In the genomic region with DNA sequence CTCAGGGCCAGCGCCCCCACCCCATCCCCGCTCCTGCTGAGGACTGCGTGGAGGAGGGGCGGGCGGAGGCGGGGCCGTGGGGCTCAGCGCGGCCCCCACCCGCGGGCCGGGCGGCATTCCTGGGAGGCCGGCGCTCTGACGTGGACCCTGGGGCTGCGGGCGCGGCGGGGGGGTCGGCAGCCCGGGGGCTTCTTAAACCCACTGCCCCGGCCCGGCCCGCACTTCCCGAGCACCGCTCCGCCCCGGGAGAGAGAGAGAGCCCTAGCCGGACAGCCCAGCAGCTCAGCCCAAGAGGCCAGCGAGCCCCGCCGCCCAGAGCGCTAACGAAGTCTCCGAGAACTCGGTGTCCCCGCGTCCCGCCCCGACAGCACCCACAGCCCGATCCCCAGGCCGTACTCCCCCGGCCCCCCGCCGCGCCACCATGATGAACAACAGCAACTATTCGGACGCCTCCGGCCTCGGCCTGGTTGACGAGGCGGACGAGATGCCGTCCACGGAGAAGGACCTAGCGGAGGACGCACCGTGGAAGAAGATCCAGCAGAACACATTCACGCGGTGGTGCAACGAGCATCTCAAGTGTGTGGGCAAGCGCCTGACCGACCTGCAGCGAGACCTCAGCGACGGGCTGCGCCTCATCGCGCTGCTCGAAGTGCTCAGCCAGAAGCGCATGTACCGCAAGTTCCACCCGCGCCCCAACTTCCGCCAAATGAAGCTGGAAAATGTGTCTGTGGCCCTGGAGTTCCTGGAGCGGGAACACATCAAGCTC, we compare ENCODE assay signal across 8 mouse cellular contexts. TPM values are rescaled to one million over a fixed set of nuclear protein-coding genes. Genes with fewer than 3 reads are reported as not detected.
A peak's percentile ranks its signal among the peaks of the same experiment; 100 is the strongest.
DNase-seq lines count a peak whose midpoint lies in the region; ATAC-seq and TF ChIP-seq lines count a peak whose summit lies in the region.

A gene (plus strand): TSS at position 219 of the 766 bp plus-strand sequence.

- peak; percentile 39 for ATAC-seq in heart, postnatal 0 days (ENCODE audit: insufficient read depth, low read depth)
- peak; percentile 25 for ATAC-seq in limb, embryonic 14.5 days (ENCODE audit: low FRiP score, low read depth)

- under 1% methylated on average over 61 of the region's 77 CpGs for WGBS in heart, postnatal 0 days
- under 1% methylated on average over 27 of the region's 77 CpGs for WGBS in limb, embryonic 14.5 days

- H3K36me3 ChIP-seq in E14TG2a.4 (ENCODE audit: insufficient read depth, low read length), result no peaks in the 10 kb centered on the region
- peaks cover 8% of the 10 kb centered on the region; the same call in 1 of the 2 replicates for H3K36me3 ChIP-seq in heart, postnatal 0 days (replicated peaks; ENCODE audit: control insufficient read depth, insufficient read depth, low read length)
- H3K36me3 ChIP-seq in limb, embryonic 14.5 days (ENCODE audit: control insufficient read depth, insufficient read depth, low read length), result peaks cover 3% of the 10 kb centered on the region

- peak within 1 kb of the TSS; percentile 82 for H3K9ac ChIP-seq in heart, postnatal 0 days (replicated peaks; ENCODE audit: low read depth, low read length)
- H3K9ac ChIP-seq in limb, embryonic 14.5 days (ENCODE audit: low read depth, low read length, severe bottlenecking), result peak within 1 kb of the TSS; percentile 58

- H3K27me3 ChIP-seq in E14TG2a.4 (ENCODE audit: insufficient read depth, low read length), result peaks cover 47% of the 10 kb centered on the region
- no peaks in the 10 kb centered on the region for H3K27me3 ChIP-seq in heart, postnatal 0 days (ENCODE audit: control insufficient read depth, insufficient read depth, low read length)
- H3K27me3 ChIP-seq in limb, embryonic 14.5 days (ENCODE audit: control insufficient read depth, insufficient read depth, low read length), result no peaks in the 10 kb centered on the region

- no peak for TF ChIP-seq EP300 in heart, postnatal 0 days (IDR thresholded peaks at IDR 0.05; ENCODE audit: low read depth)

- H3K4me3 ChIP-seq in E14TG2a.4 (replicated peaks; ENCODE audit: low read length), result peak within 1 kb of the TSS; percentile 73
- H3K4me3 ChIP-seq in embryonic fibroblast, embryonic 13.5 days (ENCODE audit: insufficient read depth, low read length), result peak within 1 kb of the TSS; percentile 62
- peak within 1 kb of the TSS; percentile 72 for H3K4me3 ChIP-seq in heart, postnatal 0 days (ENCODE audit: low read depth, low read length)
- peak within 1 kb of the TSS; percentile 59 for H3K4me3 ChIP-seq in limb, embryonic 14.5 days (replicated peaks; ENCODE audit: low read length)

- peak; percentile 87 for TF ChIP-seq POLR2A in embryonic fibroblast, embryonic 13.5 days (IDR thresholded peaks at IDR 0.05; ENCODE audit: low read depth, low read length)
- no peak for TF ChIP-seq POLR2A in limb, embryonic 14.5 days (IDR thresholded peaks at IDR 0.05; ENCODE audit: borderline replicate concordance, extremely low read depth, insufficient read depth, insufficient read length)

- no peaks in the 10 kb centered on the region for H3K9me3 ChIP-seq in E14TG2a.4 (ENCODE audit: low read length)
- H3K9me3 ChIP-seq in heart, postnatal 0 days (replicated peaks; ENCODE audit: control insufficient read depth, low read length), result no peaks in the 10 kb centered on the region
- no peaks in the 10 kb centered on the region for H3K9me3 ChIP-seq in limb, embryonic 14.5 days (ENCODE audit: control insufficient read depth, low read length)

- peak; percentile 88 for DNase-seq in NIH3T3 (ENCODE audit: low read depth)
- DNase-seq in heart, postnatal 0 days (ENCODE audit: low spot score), result peak; percentile 76
- DNase-seq in limb, embryonic 14.5 days (ENCODE audit: low spot score), result peak; percentile 53
- peak; percentile 4 to 7 for DNase-seq in natural killer cell, adult 2 months (ENCODE audit: low spot score in 2 of 2)
- no peak for DNase-seq in c-Kit-positive CD71-positive TER-119-positive erythroid progenitor cells, embryonic 14.5 days (ENCODE audit: low spot score)
- no peak for DNase-seq in frontal cortex, postnatal 14 days (ENCODE audit: low spot score in 2 of 2)

- H3K4me1 ChIP-seq in E14TG2a.4 (replicated peaks; ENCODE audit: low read depth, low read length), result peaks cover 54% of the 10 kb centered on the region
- H3K4me1 ChIP-seq in embryonic fibroblast, embryonic 13.5 days (ENCODE audit: control insufficient read depth, insufficient read depth, low read length), result peaks cover 19% of the 10 kb centered on the region
- H3K4me1 ChIP-seq in heart, postnatal 0 days (ENCODE audit: control insufficient read depth, insufficient read depth), result peaks cover 34% of the 10 kb centered on the region
- H3K4me1 ChIP-seq in limb, embryonic 14.5 days (ENCODE audit: control insufficient read depth, insufficient read depth, low read length), result peaks cover 42% of the 10 kb centered on the region

- peak within 1 kb of the TSS; percentile 91 for H3K27ac ChIP-seq in embryonic fibroblast, embryonic 13.5 days (ENCODE audit: insufficient read depth, low read length)
- H3K27ac ChIP-seq in heart, postnatal 0 days (ENCODE audit: low read depth), result peak within 1 kb of the TSS; percentile 96
- peak within 1 kb of the TSS; percentile 21 for H3K27ac ChIP-seq in limb, embryonic 14.5 days (replicated peaks; ENCODE audit: low read depth, low read length)

- peak within 1 kb of the TSS; percentile 79 for H3K4me2 ChIP-seq in heart, postnatal 0 days (ENCODE audit: low read depth, low read length)
- peak within 1 kb of the TSS; percentile 63 for H3K4me2 ChIP-seq in limb, embryonic 14.5 days (replicated peaks; ENCODE audit: low read depth, low read length, severe bottlenecking)

- no peak for TF ChIP-seq CTCF in E14TG2a.4 (conservative IDR thresholded peaks at IDR 0.05; ENCODE audit: low read length)
- no peak for TF ChIP-seq CTCF in embryonic fibroblast, embryonic 13.5 days (IDR thresholded peaks at IDR 0.05; ENCODE audit: borderline replicate concordance, insufficient read depth, low read length)
- TF ChIP-seq CTCF in heart, postnatal 0 days (IDR thresholded peaks at IDR 0.05; ENCODE audit: low read depth), result no peak

RNA-seq across cellular contexts. Expression of the gene that starts here (rescaled TPM):
- polyA plus RNA-seq in embryonic fibroblast, embryonic 13.5 days (2011; ENCODE audit: insufficient read length, low read depth, missing spikeins), result 107 and 151 TPM in 2 replicates
- total RNA-seq in heart, postnatal 0 days (2014; rRNA removed; ENCODE audit: low replicate concordance), result 241 and 301 TPM in 2 replicates
- 18.5 and 24.3 TPM in 2 replicates for polyA plus RNA-seq in heart, postnatal 0 days (2015; fragmentation: Nextera tagmentation; extraction: Ambion mirVana)
- 38.1 and 43.9 TPM in 2 replicates for polyA plus RNA-seq in limb, embryonic 14.5 days (2012; rRNA removed)
- 25.1 and 27.0 TPM in 2 replicates for polyA plus RNA-seq in limb, embryonic 14.5 days (2014; fragmentation: Nextera tagmentation; extraction: Ambion mirVana)

Comparison
In these comparisons a context has a peak if more than half of its experiments do, and no peak if none do; other contexts are left out.
1. DNase-seq: peak in NIH3T3 (single experiment), heart, postnatal 0 days (single experiment), limb, embryonic 14.5 days (single experiment) and natural killer cell, adult 2 months (2 of 2); none in c-Kit-positive CD71-positive TER-119-positive erythroid progenitor cells, embryonic 14.5 days (single experiment) and frontal cortex, postnatal 14 days (0 of 2).
2. H3K27ac ChIP-seq: peak in every context shown above with its lines; median percentile 96 in heart, postnatal 0 days; 91 in embryonic fibroblast, embryonic 13.5 days; 21 in limb, embryonic 14.5 days.
3. Peak in every context shown above with its lines, with median percentiles within 50 percentile points of each other: H3K4me3 ChIP-seq.